Mouse (Mus musculus): ENCODE results near the gene Yes1. TPM values are rescaled to one million over a fixed set of nuclear protein-coding genes. Genes with fewer than 3 reads are reported as not detected.
A peak's percentile ranks its signal among the peaks of the same experiment; 100 is the strongest.

Gene Yes1
- 22.3 and 26.5 TPM in 2 replicates for polyA plus RNA-seq (2014; fragmentation: Nextera tagmentation; extraction: Ambion mirVana)

GRCm38 (mm10) chr5:32610801-32611340 is at the start of gene Yes1:
TSS of gene Yes1 (plus strand) at chr5:32611171.
- peak within 1 kb of the TSS; percentile 85 for H3K4me2 ChIP-seq (ENCODE audit: low read depth, low read length)
- peak within 1 kb of the TSS; percentile 70 for H3K9ac ChIP-seq (replicated peaks; ENCODE audit: low read depth, low read length)
- H3K4me1 ChIP-seq (ENCODE audit: control insufficient read depth, insufficient read depth, low read length), result peaks cover 3% of the 10 kb centered on the region; the same call in 1 of the 2 replicates
- peak; percentile 95 for ATAC-seq (ENCODE audit: low read depth)
- H3K9me3 ChIP-seq (ENCODE audit: control insufficient read depth, low read length), result no peaks in the 10 kb centered on the region
- peak within 1 kb of the TSS; percentile 89 for H3K4me3 ChIP-seq (ENCODE audit: low read depth, low read length)
- peak within 1 kb of the TSS; percentile 83 for H3K27ac ChIP-seq (ENCODE audit: low read depth, low read length)
- no peaks in the 10 kb centered on the region for H3K27me3 ChIP-seq (ENCODE audit: control insufficient read depth, insufficient read depth, low read length)
- WGBS, result 1% methylated on average over 35 of the region's 69 CpGs
- H3K36me3 ChIP-seq (ENCODE audit: control insufficient read depth, insufficient read depth, low read length), result no peaks in the 10 kb centered on the region

GRCm38 (mm10) chr5:32564697-32565096 is 46.3 kb upstream of the Yes1 start:
- no peak overlapping the region for H3K9ac ChIP-seq (replicated peaks; ENCODE audit: low read depth, low read length)
- no peaks in the 10 kb centered on the region for H3K9me3 ChIP-seq (ENCODE audit: control insufficient read depth, low read length)
- WGBS, result 86% methylated on average over 1 of the region's 1 CpGs
- ATAC-seq (ENCODE audit: low read depth), result no peak
- H3K36me3 ChIP-seq (ENCODE audit: control insufficient read depth, insufficient read depth, low read length), result no peaks in the 10 kb centered on the region
- no peaks in the 10 kb centered on the region for H3K27me3 ChIP-seq (ENCODE audit: control insufficient read depth, insufficient read depth, low read length)
- no peaks in the 10 kb centered on the region for H3K4me1 ChIP-seq (ENCODE audit: control insufficient read depth, insufficient read depth, low read length)
- no peak overlapping the region for H3K4me3 ChIP-seq (ENCODE audit: low read depth, low read length)
- H3K4me2 ChIP-seq (ENCODE audit: low read depth, low read length), result no peak overlapping the region
- no peak overlapping the region for H3K27ac ChIP-seq (ENCODE audit: low read depth, low read length)

- no peaks in the 10 kb centered on the region for H3K9me3 ChIP-seq (ENCODE audit: control insufficient read depth, low read length)
- no peak for ATAC-seq (ENCODE audit: low read depth)
- no peaks in the 10 kb centered on the region for H3K36me3 ChIP-seq (ENCODE audit: control insufficient read depth, insufficient read depth, low read length)
- H3K4me1 ChIP-seq (ENCODE audit: control insufficient read depth, insufficient read depth, low read length), result no peaks in the 10 kb centered on the region
- H3K27ac ChIP-seq (ENCODE audit: low read depth, low read length), result no peak overlapping the region
- H3K9ac ChIP-seq (replicated peaks; ENCODE audit: low read depth, low read length), result no peak overlapping the region
- H3K4me3 ChIP-seq (ENCODE audit: low read depth, low read length), result no peak overlapping the region
- no peak overlapping the region for H3K4me2 ChIP-seq (ENCODE audit: low read depth, low read length)
- no peaks in the 10 kb centered on the region for H3K27me3 ChIP-seq (ENCODE audit: control insufficient read depth, insufficient read depth, low read length)
- WGBS, result 79% methylated on average over 5 of the region's 5 CpGs
Observed at GRCm38 (mm10) chr5:32571802-32572201, 39.2 kb upstream of the Yes1 start.

GRCm38 (mm10) chr5:32588136-32588535 is 22.8 kb upstream of the Yes1 start:
- H3K36me3 ChIP-seq (ENCODE audit: control insufficient read depth, insufficient read depth, low read length), result no peaks in the 10 kb centered on the region
- H3K9me3 ChIP-seq (ENCODE audit: control insufficient read depth, low read length), result no peaks in the 10 kb centered on the region
- no peaks in the 10 kb centered on the region for H3K4me1 ChIP-seq (ENCODE audit: control insufficient read depth, insufficient read depth, low read length)
- H3K27me3 ChIP-seq (ENCODE audit: control insufficient read depth, insufficient read depth, low read length), result no peaks in the 10 kb centered on the region
- H3K9ac ChIP-seq (replicated peaks; ENCODE audit: low read depth, low read length), result no peak overlapping the region
- WGBS, result 11% methylated on average over 5 of the region's 5 CpGs
- no peak overlapping the region for H3K4me3 ChIP-seq (ENCODE audit: low read depth, low read length)
- ATAC-seq (ENCODE audit: low read depth), result peak; percentile 66; the same call in 1 of the 2 replicates
- no peak overlapping the region for H3K27ac ChIP-seq (ENCODE audit: low read depth, low read length)
- H3K4me2 ChIP-seq (ENCODE audit: low read depth, low read length), result no peak overlapping the region

- 22% methylated on average over 4 of the region's 4 CpGs for WGBS
- Histone ChIP-seq H3K27me3 (ENCODE audit: control insufficient read depth, insufficient read depth, low read length) (no peaks in the 10 kb centered on the region), H3K4me3 (ENCODE audit: low read depth, low read length) (no peak overlapping the region), H3K4me2 (ENCODE audit: low read depth, low read length) (no peak overlapping the region), H3K9me3 (ENCODE audit: control insufficient read depth, low read length) (no peaks in the 10 kb centered on the region), H3K27ac (ENCODE audit: low read depth, low read length) (no peak overlapping the region), H3K36me3 (ENCODE audit: control insufficient read depth, insufficient read depth, low read length) (no peaks in the 10 kb centered on the region), H3K9ac (replicated peaks; ENCODE audit: low read depth, low read length) (no peak overlapping the region), H3K4me1 (ENCODE audit: control insufficient read depth, insufficient read depth, low read length) (no peaks in the 10 kb centered on the region)
- ATAC-seq (ENCODE audit: low read depth), result no peak
Observed at GRCm38 (mm10) chr5:32593793-32594192, 17.2 kb upstream of the Yes1 start.

- no peak overlapping the region for H3K9ac ChIP-seq (replicated peaks; ENCODE audit: low read depth, low read length)
- no peaks in the 10 kb centered on the region for H3K36me3 ChIP-seq (ENCODE audit: control insufficient read depth, insufficient read depth, low read length)
- H3K4me3 ChIP-seq (ENCODE audit: low read depth, low read length), result no peak overlapping the region
- no peak for ATAC-seq (ENCODE audit: low read depth)
- no peak overlapping the region for H3K4me2 ChIP-seq (ENCODE audit: low read depth, low read length)
- no peaks in the 10 kb centered on the region for H3K9me3 ChIP-seq (ENCODE audit: control insufficient read depth, low read length)
- no peaks in the 10 kb centered on the region for H3K4me1 ChIP-seq (ENCODE audit: control insufficient read depth, insufficient read depth, low read length)
- WGBS, result 75% methylated on average over 5 of the region's 5 CpGs
- no peaks in the 10 kb centered on the region for H3K27me3 ChIP-seq (ENCODE audit: control insufficient read depth, insufficient read depth, low read length)
- no peak overlapping the region for H3K27ac ChIP-seq (ENCODE audit: low read depth, low read length)
Observed at GRCm38 (mm10) chr5:32594358-32594757, 16.6 kb upstream of the Yes1 start.

GRCm38 (mm10) chr5:32605911-32606310 is 5.1 kb upstream of the Yes1 start:
- 83% methylated on average over 1 of the region's 1 CpGs for WGBS
- Histone ChIP-seq H3K9ac (replicated peaks; ENCODE audit: low read depth, low read length) (no peak overlapping the region), H3K4me2 (ENCODE audit: low read depth, low read length) (no peak overlapping the region), H3K9me3 (ENCODE audit: control insufficient read depth, low read length) (no peaks in the 10 kb centered on the region), H3K4me3 (ENCODE audit: low read depth, low read length) (no peak overlapping the region), H3K4me1 (ENCODE audit: control insufficient read depth, insufficient read depth, low read length) (peaks cover 3% of the 10 kb centered on the region; the same call in 1 of the 2 replicates), H3K36me3 (ENCODE audit: control insufficient read depth, insufficient read depth, low read length) (no peaks in the 10 kb centered on the region), H3K27me3 (ENCODE audit: control insufficient read depth, insufficient read depth, low read length) (no peaks in the 10 kb centered on the region), H3K27ac (ENCODE audit: low read depth, low read length) (no peak overlapping the region)
- ATAC-seq (ENCODE audit: low read depth), result no peak

GRCm38 (mm10) chr5:32607776-32608355 is 3.1 kb upstream of the Yes1 start:
- Histone ChIP-seq H3K27me3 (ENCODE audit: control insufficient read depth, insufficient read depth, low read length) (no peaks in the 10 kb centered on the region), H3K9ac (replicated peaks; ENCODE audit: low read depth, low read length) (no peak overlapping the region), H3K4me2 (ENCODE audit: low read depth, low read length) (no peak overlapping the region), H3K36me3 (ENCODE audit: control insufficient read depth, insufficient read depth, low read length) (no peaks in the 10 kb centered on the region), H3K27ac (ENCODE audit: low read depth, low read length) (no peak overlapping the region), H3K4me3 (ENCODE audit: low read depth, low read length) (no peak overlapping the region), H3K9me3 (ENCODE audit: control insufficient read depth, low read length) (no peaks in the 10 kb centered on the region), H3K4me1 (ENCODE audit: control insufficient read depth, insufficient read depth, low read length) (peaks cover 3% of the 10 kb centered on the region; the same call in 1 of the 2 replicates)
- ATAC-seq (ENCODE audit: low read depth), result no peak
- WGBS, result 46% methylated on average over 2 of the region's 2 CpGs

- H3K9me3 ChIP-seq (ENCODE audit: control insufficient read depth, low read length), result no peaks in the 10 kb centered on the region
- H3K36me3 ChIP-seq (ENCODE audit: control insufficient read depth, insufficient read depth, low read length), result no peaks in the 10 kb centered on the region
- no peaks in the 10 kb centered on the region for H3K27me3 ChIP-seq (ENCODE audit: control insufficient read depth, insufficient read depth, low read length)
- peaks cover 3% of the 10 kb centered on the region; the same call in 1 of the 2 replicates for H3K4me1 ChIP-seq (ENCODE audit: control insufficient read depth, insufficient read depth, low read length)
- H3K4me3 ChIP-seq (ENCODE audit: low read depth, low read length), result no peak overlapping the region
- no peak overlapping the region for H3K4me2 ChIP-seq (ENCODE audit: low read depth, low read length)
- no peak for ATAC-seq (ENCODE audit: low read depth)
- no peak overlapping the region for H3K9ac ChIP-seq (replicated peaks; ENCODE audit: low read depth, low read length)
- 90% methylated on average over 4 of the region's 4 CpGs for WGBS
- H3K27ac ChIP-seq (ENCODE audit: low read depth, low read length), result no peak overlapping the region
Observed at GRCm38 (mm10) chr5:32608516-32608915, 2.5 kb upstream of the Yes1 start.
